Mouse (Mus musculus): ENCODE results near the gene Scn3a. TPM values are rescaled to one million over a fixed set of nuclear protein-coding genes. Genes with fewer than 3 reads are reported as not detected.

Gene Scn3a
- polyA plus RNA-seq, 1 experiment from 2014 or later = 0.91 TPM

DNA sequence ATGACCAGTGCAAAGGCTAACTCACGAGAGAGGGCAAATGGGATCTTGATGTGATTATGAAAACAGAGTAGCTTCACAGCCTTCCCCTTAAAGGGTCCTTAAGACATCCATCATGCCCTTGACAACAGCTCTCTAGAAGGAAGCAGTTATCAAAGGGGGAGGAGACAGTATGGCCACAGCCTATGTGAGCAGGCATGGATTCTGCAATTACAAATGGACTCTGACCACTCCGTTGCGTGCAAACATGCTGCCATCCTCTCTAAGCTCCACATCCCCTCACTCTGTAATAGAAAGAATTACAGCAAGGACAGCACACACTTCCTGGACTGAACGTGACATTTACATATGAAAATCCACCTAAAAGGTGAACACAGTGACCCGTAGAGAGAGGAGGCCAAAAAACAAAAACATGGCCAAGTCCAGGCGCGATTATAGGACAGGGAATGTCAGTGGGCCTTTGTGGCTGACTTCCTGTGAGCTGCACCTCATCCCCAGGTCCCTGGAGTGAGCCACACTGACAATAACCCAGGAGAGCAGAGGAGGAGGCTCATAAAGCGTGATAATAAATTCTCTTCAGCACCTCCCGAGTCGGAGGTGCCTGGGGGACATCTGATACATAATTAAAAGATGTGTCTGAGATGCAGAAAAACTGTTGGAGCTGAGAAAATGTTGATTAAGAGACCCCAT lies 24.4 kb downstream of the Scn3a start:
- Histone ChIP-seq H3K9me3 (ENCODE audit: control insufficient read depth, low read length) (no peaks in the 10 kb centered on the region), H3K36me3 (ENCODE audit: control insufficient read depth, insufficient read depth, low read length) (no peaks in the 10 kb centered on the region), H3K4me1 (ENCODE audit: control insufficient read depth in 2 of 2, insufficient read depth in 2 of 2, low read length in 2 of 2) (peaks cover 2 to 8% of the 10 kb centered on the region in 2 experiments), H3K27me3 (ENCODE audit: control insufficient read depth, insufficient read depth, low read length) (no peaks in the 10 kb centered on the region), H3K27ac (replicated peaks in 1 of 2; ENCODE audit: control insufficient read depth in 1 of 2, insufficient read depth in 1 of 2, low read depth in 2 of 2, low read length in 2 of 2) (no peak overlapping the region), H3K9ac (ENCODE audit: low read length) (no peak overlapping the region), H3K4me2 (ENCODE audit: low read length) (no peak overlapping the region), H3K4me3 (ENCODE audit: control insufficient read depth in 1 of 2, insufficient read depth in 1 of 2, low read depth in 1 of 2, low read length in 2 of 2) (no peak overlapping the region)
- WGBS = 77% methylated on average over 10 of the region's 10 CpGs
- no peak for ATAC-seq (ENCODE audit: insufficient number of reproducible peaks, insufficient read depth, low FRiP score, low read depth)

DNA sequence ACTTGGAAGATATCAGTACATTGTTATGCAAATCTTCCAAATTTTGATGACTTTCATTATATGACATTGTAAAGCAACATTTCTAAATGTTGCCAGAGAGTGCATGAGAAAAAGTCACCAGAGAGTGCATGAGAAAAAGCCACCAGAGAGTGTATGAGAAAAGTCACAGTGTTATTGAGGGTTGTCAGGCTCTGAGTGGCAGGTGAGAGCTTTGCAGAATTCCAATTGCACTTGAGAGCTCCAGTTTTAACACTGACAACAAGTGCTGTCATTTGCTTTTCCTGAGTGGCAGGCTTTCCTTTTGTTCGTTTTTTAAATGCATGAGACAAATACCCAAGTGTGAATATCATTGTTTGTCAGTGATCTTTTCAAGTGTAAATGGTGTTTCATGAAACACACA lies 25.6 kb downstream of the Scn3a start:
- no peak overlapping the region for H3K4me3 ChIP-seq (ENCODE audit: control insufficient read depth in 1 of 2, insufficient read depth in 1 of 2, low read depth in 1 of 2, low read length in 2 of 2)
- no peak for ATAC-seq (ENCODE audit: insufficient number of reproducible peaks, insufficient read depth, low FRiP score, low read depth)
- no peak overlapping the region for H3K9ac ChIP-seq (ENCODE audit: low read length)
- no peaks in the 10 kb centered on the region for H3K9me3 ChIP-seq (ENCODE audit: control insufficient read depth, low read length)
- H3K27me3 ChIP-seq (ENCODE audit: control insufficient read depth, insufficient read depth, low read length) = no peaks in the 10 kb centered on the region
- H3K27ac ChIP-seq (replicated peaks in 1 of 2; ENCODE audit: control insufficient read depth in 1 of 2, insufficient read depth in 1 of 2, low read depth in 2 of 2, low read length in 2 of 2) = no peak overlapping the region
- H3K4me2 ChIP-seq (ENCODE audit: low read length) = no peak overlapping the region
- H3K36me3 ChIP-seq (ENCODE audit: control insufficient read depth, insufficient read depth, low read length) = no peaks in the 10 kb centered on the region
- peaks cover 2 to 9% of the 10 kb centered on the region in 2 experiments for H3K4me1 ChIP-seq (ENCODE audit: control insufficient read depth in 2 of 2, insufficient read depth in 2 of 2, low read length in 2 of 2)
- 14% methylated on average over 1 of the region's 1 CpGs for WGBS

DNA sequence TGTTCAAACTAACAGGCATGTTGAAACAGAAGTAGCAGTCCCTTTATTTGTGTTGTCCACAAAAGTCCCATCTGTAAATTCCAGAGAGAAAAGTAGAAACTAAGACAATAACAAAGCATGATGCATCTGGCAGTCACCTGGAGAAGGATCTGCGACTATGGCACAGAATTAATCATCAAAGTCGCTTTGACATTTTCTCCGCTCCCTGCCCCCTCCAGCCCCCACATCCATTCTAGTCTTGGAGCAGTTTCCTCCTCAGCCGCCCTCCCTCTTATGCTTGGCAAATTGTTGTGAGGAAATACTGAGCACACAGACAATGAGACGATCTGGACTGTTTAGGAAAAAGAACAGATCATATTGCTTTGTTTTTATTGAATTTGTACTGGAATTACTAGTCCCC lies 29.0 kb downstream of the Scn3a start:
- Histone ChIP-seq H3K4me1 (ENCODE audit: control insufficient read depth in 2 of 2, insufficient read depth in 2 of 2, low read length in 2 of 2) (peaks cover 2 to 9% of the 10 kb centered on the region in 2 experiments), H3K27me3 (ENCODE audit: control insufficient read depth, insufficient read depth, low read length) (no peaks in the 10 kb centered on the region), H3K9me3 (ENCODE audit: control insufficient read depth, low read length) (no peaks in the 10 kb centered on the region), H3K27ac (replicated peaks in 1 of 2; ENCODE audit: control insufficient read depth in 1 of 2, insufficient read depth in 1 of 2, low read depth in 2 of 2, low read length in 2 of 2) (no peak overlapping the region), H3K4me2 (ENCODE audit: low read length) (no peak overlapping the region), H3K4me3 (ENCODE audit: control insufficient read depth in 1 of 2, insufficient read depth in 1 of 2, low read depth in 1 of 2, low read length in 2 of 2) (no peak overlapping the region), H3K9ac (ENCODE audit: low read length) (no peak overlapping the region), H3K36me3 (ENCODE audit: control insufficient read depth, insufficient read depth, low read length) (no peaks in the 10 kb centered on the region)
- no peak for ATAC-seq (ENCODE audit: insufficient number of reproducible peaks, insufficient read depth, low FRiP score, low read depth)
- 55% methylated on average over 5 of the region's 5 CpGs for WGBS

DNA sequence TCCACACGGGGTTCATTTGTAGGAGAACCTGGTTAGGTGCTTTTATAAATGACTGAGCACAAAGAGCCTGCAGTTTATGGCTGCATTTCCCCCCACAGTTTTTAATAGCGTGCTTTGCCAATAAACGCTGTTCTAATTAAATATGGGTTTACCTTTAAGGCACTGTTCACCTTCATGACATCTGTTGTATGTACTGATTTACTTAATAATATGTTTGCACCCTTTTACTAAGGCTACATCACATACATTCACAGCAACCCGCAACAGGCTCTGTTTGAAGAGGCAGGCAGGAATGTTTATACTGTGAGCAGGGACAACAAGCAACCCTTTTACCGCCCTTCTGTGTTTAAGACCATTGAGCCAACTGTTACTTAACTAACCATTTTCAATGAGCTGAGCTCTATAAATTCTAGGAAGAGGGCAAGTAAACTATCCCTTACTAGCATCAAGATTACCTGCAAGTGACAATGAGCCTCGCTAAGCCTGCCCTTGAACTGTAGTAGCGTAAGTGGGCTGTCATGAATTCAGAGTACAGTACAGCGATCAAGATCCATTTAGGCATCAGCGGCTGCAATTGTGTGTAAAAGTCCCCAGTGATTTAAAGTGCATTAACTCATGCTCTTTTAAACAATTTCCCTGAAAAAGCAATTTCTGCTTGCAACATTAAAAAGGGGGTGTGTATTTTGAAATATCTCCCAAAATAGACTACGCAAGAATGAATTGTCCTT lies 35.1 kb downstream of the Scn3a start:
- Histone ChIP-seq H3K27me3 (ENCODE audit: control insufficient read depth, insufficient read depth, low read length) (no peaks in the 10 kb centered on the region), H3K4me2 (ENCODE audit: low read length) (no peak overlapping the region), H3K4me1 (ENCODE audit: control insufficient read depth in 2 of 2, insufficient read depth in 2 of 2, low read length in 2 of 2) (no peaks in the 10 kb centered on the region), H3K27ac (replicated peaks in 1 of 2; ENCODE audit: control insufficient read depth in 1 of 2, insufficient read depth in 1 of 2, low read depth in 2 of 2, low read length in 2 of 2) (no peak overlapping the region), H3K9me3 (ENCODE audit: control insufficient read depth, low read length) (no peaks in the 10 kb centered on the region), H3K36me3 (ENCODE audit: control insufficient read depth, insufficient read depth, low read length) (no peaks in the 10 kb centered on the region), H3K4me3 (ENCODE audit: control insufficient read depth in 1 of 2, insufficient read depth in 1 of 2, low read depth in 1 of 2, low read length in 2 of 2) (no peak overlapping the region), H3K9ac (ENCODE audit: low read length) (no peak overlapping the region)
- WGBS = 80% methylated on average over 10 of the region's 10 CpGs
- ATAC-seq (ENCODE audit: insufficient number of reproducible peaks, insufficient read depth, low FRiP score, low read depth) = no peak

DNA sequence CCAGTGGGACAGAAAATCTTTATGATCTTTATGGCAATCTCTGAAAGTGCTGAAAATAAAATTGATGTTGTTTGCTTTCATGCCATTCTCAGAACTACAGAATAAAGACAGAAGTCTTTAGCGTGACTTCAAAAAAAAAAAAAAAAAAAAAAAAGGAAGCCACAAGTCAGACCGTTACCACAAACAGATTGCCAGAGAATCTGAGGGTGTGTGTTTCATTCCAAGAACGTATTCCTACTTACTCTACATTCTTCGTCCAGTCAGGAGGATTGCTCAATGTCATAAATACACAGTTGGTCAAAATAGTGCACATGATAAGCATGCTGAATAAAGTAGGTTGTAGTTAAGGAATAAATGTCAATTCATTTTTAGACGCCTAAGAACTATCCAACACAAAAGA lies 38.3 kb downstream of the Scn3a start:
- Histone ChIP-seq H3K9ac (ENCODE audit: low read length) (no peak overlapping the region), H3K4me1 (ENCODE audit: control insufficient read depth in 2 of 2, insufficient read depth in 2 of 2, low read length in 2 of 2) (no peaks in the 10 kb centered on the region), H3K9me3 (ENCODE audit: control insufficient read depth, low read length) (no peaks in the 10 kb centered on the region), H3K4me2 (ENCODE audit: low read length) (no peak overlapping the region), H3K27ac (replicated peaks in 1 of 2; ENCODE audit: control insufficient read depth in 1 of 2, insufficient read depth in 1 of 2, low read depth in 2 of 2, low read length in 2 of 2) (no peak overlapping the region), H3K27me3 (ENCODE audit: control insufficient read depth, insufficient read depth, low read length) (no peaks in the 10 kb centered on the region), H3K4me3 (ENCODE audit: control insufficient read depth in 1 of 2, insufficient read depth in 1 of 2, low read depth in 1 of 2, low read length in 2 of 2) (no peak overlapping the region), H3K36me3 (ENCODE audit: control insufficient read depth, insufficient read depth, low read length) (no peaks in the 10 kb centered on the region)
- 65% methylated on average over 5 of the region's 5 CpGs for WGBS
- no peak for ATAC-seq (ENCODE audit: insufficient number of reproducible peaks, insufficient read depth, low FRiP score, low read depth)

DNA sequence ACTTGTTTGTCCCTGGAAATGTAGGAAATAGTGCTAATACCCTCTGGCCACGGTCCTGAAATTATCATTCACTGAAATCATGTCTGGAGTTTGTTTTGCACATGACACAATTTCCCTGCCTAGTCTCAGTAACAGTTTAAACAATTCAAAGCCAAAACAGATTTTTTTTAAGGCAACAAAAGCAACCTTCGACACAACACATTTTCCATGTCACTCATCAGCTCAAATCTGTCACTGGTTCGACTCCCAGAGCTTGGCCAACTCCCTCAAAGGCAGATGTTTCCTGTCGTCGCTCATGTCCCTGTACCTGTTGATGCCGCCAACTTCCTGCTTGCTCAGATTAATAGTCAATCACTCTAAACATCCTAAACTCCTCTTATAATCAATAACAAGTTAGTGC lies 50.7 kb downstream of the Scn3a start:
- Histone ChIP-seq H3K9ac (ENCODE audit: low read length) (no peak overlapping the region), H3K27me3 (ENCODE audit: control insufficient read depth, insufficient read depth, low read length) (no peaks in the 10 kb centered on the region), H3K9me3 (ENCODE audit: control insufficient read depth, low read length) (no peaks in the 10 kb centered on the region), H3K4me3 (ENCODE audit: control insufficient read depth in 1 of 2, insufficient read depth in 1 of 2, low read depth in 1 of 2, low read length in 2 of 2) (no peak overlapping the region), H3K27ac (replicated peaks in 1 of 2; ENCODE audit: control insufficient read depth in 1 of 2, insufficient read depth in 1 of 2, low read depth in 2 of 2, low read length in 2 of 2) (no peak overlapping the region), H3K36me3 (ENCODE audit: control insufficient read depth, insufficient read depth, low read length) (no peaks in the 10 kb centered on the region), H3K4me1 (ENCODE audit: control insufficient read depth in 2 of 2, insufficient read depth in 2 of 2, low read length in 2 of 2) (no peaks in the 10 kb centered on the region), H3K4me2 (ENCODE audit: low read length) (no peak overlapping the region)
- 32% methylated on average over 6 of the region's 6 CpGs for WGBS
- no peak for ATAC-seq (ENCODE audit: insufficient number of reproducible peaks, insufficient read depth, low FRiP score, low read depth)

DNA sequence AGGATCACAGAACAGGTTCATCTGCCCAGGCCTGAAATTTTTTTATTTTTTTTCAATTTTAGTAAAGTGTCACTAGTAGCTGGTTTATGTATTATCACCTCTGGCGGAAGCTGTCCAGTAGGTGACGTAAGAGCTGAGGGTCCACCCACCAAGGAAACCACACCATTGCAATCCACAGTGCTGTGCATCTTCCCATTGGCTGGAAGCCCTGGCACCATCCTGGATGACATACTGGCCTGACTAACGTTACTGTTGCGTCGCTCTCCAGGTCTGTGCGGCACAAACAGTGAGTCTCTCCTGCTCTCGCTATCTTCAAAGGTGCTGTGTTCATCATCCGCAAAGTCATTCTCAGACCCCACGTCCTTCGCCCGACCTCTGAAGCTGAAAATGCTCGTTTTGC lies 59.2 kb downstream of the Scn3a start:
- no peak overlapping the region for H3K4me2 ChIP-seq (ENCODE audit: low read length)
- no peaks in the 10 kb centered on the region for H3K4me1 ChIP-seq (ENCODE audit: control insufficient read depth in 2 of 2, insufficient read depth in 2 of 2, low read length in 2 of 2)
- no peaks in the 10 kb centered on the region for H3K27me3 ChIP-seq (ENCODE audit: control insufficient read depth, insufficient read depth, low read length)
- H3K27ac ChIP-seq (replicated peaks in 1 of 2; ENCODE audit: control insufficient read depth in 1 of 2, insufficient read depth in 1 of 2, low read depth in 2 of 2, low read length in 2 of 2) = no peak overlapping the region
- no peaks in the 10 kb centered on the region for H3K36me3 ChIP-seq (ENCODE audit: control insufficient read depth, insufficient read depth, low read length)
- ATAC-seq (ENCODE audit: insufficient number of reproducible peaks, insufficient read depth, low FRiP score, low read depth) = no peak
- H3K9me3 ChIP-seq (ENCODE audit: control insufficient read depth, low read length) = no peaks in the 10 kb centered on the region
- WGBS = 67% methylated on average over 12 of the region's 12 CpGs
- H3K9ac ChIP-seq (ENCODE audit: low read length) = no peak overlapping the region
- H3K4me3 ChIP-seq (ENCODE audit: control insufficient read depth in 1 of 2, insufficient read depth in 1 of 2, low read depth in 1 of 2, low read length in 2 of 2) = no peak overlapping the region

Measured in heart, embryonic 14.5 days (tissue).